Mouse (Mus musculus) liver, adult (tissue): Measurements from ENCODE around the gene Nfatc3.

Experiments
- GATA4 ChIP-seq: IDR thresholded peaks from 2 replicates; pipeline ENCODE4 v1.6.1; 2014; ENCODE audit warnings: mild to moderate bottlenecking, low read length; ENCODE audit not compliant: insufficient replicate concordance

Gene Nfatc3

GRCm38 (mm10) chr8:106173566-106173965 lies 114.9 kb downstream of the Nfatc3 start:
- TF ChIP-seq GATA4, result no peak

- no peak for TF ChIP-seq GATA4
Measured at GRCm38 (mm10) chr8:106176891-106177290, 118.3 kb downstream of the Nfatc3 start.

GRCm38 (mm10) chr8:106177594-106177993 lies 119.0 kb downstream of the Nfatc3 start:
- no peak for TF ChIP-seq GATA4

- TF ChIP-seq GATA4, result no peak
Measured at GRCm38 (mm10) chr8:106178428-106178827, 119.8 kb downstream of the Nfatc3 start.
